Mouse (Mus musculus): ENCODE data around the gene Smap2. TPM values are rescaled to one million over a fixed set of nuclear protein-coding genes. Genes with fewer than 3 reads are reported as not detected.

Gene Smap2
- total RNA-seq, 2 experiments from 2014 or later: 162 TPM

GRCm38 (mm10) chr4:120986446-120986845, 30.6 kb downstream of the Smap2 start:
- peak in 1 of 2 experiments; percentile 52 for DNase-seq (ENCODE audit: low spot score in 2 of 2)

GRCm38 (mm10) chr4:120978221-120978620, 38.8 kb downstream of the Smap2 start:
- DNase-seq (ENCODE audit: low spot score in 2 of 2): no peak

GRCm38 (mm10) chr4:120975428-120975734, 41.7 kb downstream of the Smap2 start:
- no peak for DNase-seq (ENCODE audit: low spot score in 2 of 2)

GRCm38 (mm10) chr4:120974711-120975427, 42.2 kb downstream of the Smap2 start:
- peak in 1 of 2 experiments; percentile 45 for DNase-seq (ENCODE audit: low spot score in 2 of 2)

GRCm38 (mm10) chr4:120971842-120972241, 45.2 kb downstream of the Smap2 start:
- DNase-seq (ENCODE audit: low spot score in 2 of 2): no peak

GRCm38 (mm10) chr4:120969382-120970146, 47.5 kb downstream of the Smap2 start:
- DNase-seq (ENCODE audit: low spot score in 2 of 2): peak in 1 of 2 experiments; percentile 49

- DNase-seq (ENCODE audit: low spot score in 2 of 2): no peak
Observed at GRCm38 (mm10) chr4:120968486-120968885, 48.6 kb downstream of the Smap2 start.

- DNase-seq (ENCODE audit: low spot score in 2 of 2): no peak
Observed at GRCm38 (mm10) chr4:120955586-120955985, 61.5 kb downstream of the Smap2 start.

- DNase-seq (ENCODE audit: low spot score in 2 of 2): no peak
Observed at GRCm38 (mm10) chr4:120953667-120954066, 63.4 kb downstream of the Smap2 start.

GRCm38 (mm10) chr4:120953038-120953437, 64.0 kb downstream of the Smap2 start:
- no peak for DNase-seq (ENCODE audit: low spot score in 2 of 2)

- no peak for DNase-seq (ENCODE audit: low spot score in 2 of 2)
Observed at GRCm38 (mm10) chr4:120952163-120952562, 64.9 kb downstream of the Smap2 start.

- peak; percentile 70 to 83 for DNase-seq (ENCODE audit: low spot score in 2 of 2)
Observed at GRCm38 (mm10) chr4:120951428-120951973, 65.5 kb downstream of the Smap2 start, which contains the start of gene Zfp69. TSS of gene Zfp69 (minus strand) at chr4:120951699.

- no peak for DNase-seq (ENCODE audit: low spot score in 2 of 2)
Observed at GRCm38 (mm10) chr4:120950763-120951427, 66.2 kb downstream of the Smap2 start.

GRCm38 (mm10) chr4:120948938-120949337, 68.1 kb downstream of the Smap2 start:
- DNase-seq (ENCODE audit: low spot score in 2 of 2): no peak

GRCm38 (mm10) chr4:120935006-120935405, 82.0 kb downstream of the Smap2 start:
- no peak for DNase-seq (ENCODE audit: low spot score in 2 of 2)

GRCm38 (mm10) chr4:120930736-120931135, 86.3 kb downstream of the Smap2 start:
- no peak for DNase-seq (ENCODE audit: low spot score in 2 of 2)

GRCm38 (mm10) chr4:120928686-120929085, 88.4 kb downstream of the Smap2 start:
- DNase-seq (ENCODE audit: low spot score in 2 of 2): no peak

GRCm38 (mm10) chr4:120925386-120925785, 91.7 kb downstream of the Smap2 start:
- peak in 1 of 2 experiments; percentile 33 for DNase-seq (ENCODE audit: low spot score in 2 of 2)

- peak; percentile 86 to 87 for DNase-seq (ENCODE audit: low spot score in 2 of 2)
Observed at GRCm38 (mm10) chr4:120924554-120925299, 92.3 kb downstream of the Smap2 start, which contains the start of gene Exo5. TSS of gene Exo5 (minus strand) at chr4:120925017.

GRCm38 (mm10) chr4:120921461-120921860, 95.6 kb downstream of the Smap2 start:
- DNase-seq (ENCODE audit: low spot score in 2 of 2): no peak
